Mouse (Mus musculus) thymus, adult 2 months (tissue): ENCODE measurements around the gene Tmem25.

ENCODE experiments used
- CTCF ChIP-seq: fragments of 200-500 bp; IDR thresholded peaks from 2 replicates; pipeline ENCODE4 v1.5.1; 2012; ENCODE audit warnings: mild to moderate bottlenecking, control low read depth, low read length, moderate library complexity, borderline replicate concordance; ENCODE audit not compliant: control insufficient read depth, poor library complexity, insufficient read depth; ENCODE audit errors: extremely low read depth
- POLR2A ChIP-seq: fragments of 200-500 bp; IDR thresholded peaks from 2 replicates; pipeline ENCODE4 v1.6.1; 2012; ENCODE audit warnings: mild to moderate bottlenecking, low read length, control low read depth, moderate library complexity; ENCODE audit not compliant: control insufficient read depth, poor library complexity, insufficient read depth; ENCODE audit errors: extremely low read depth

- TF ChIP-seq POLR2A = no peak
- TF ChIP-seq CTCF = no peak
Measured at GRCm38 (mm10) chr9:44841241-44841640, 42.1 kb upstream of the Tmem25 start.
